Mouse (Mus musculus): ENCODE measurements around the gene Fcer1g. TPM values are rescaled to one million over a fixed set of nuclear protein-coding genes. Genes with fewer than 3 reads are reported as not detected.

Fcer1g gene
- total RNA-seq, 2 experiments from 2014 or later, result 12.6 to 14.4 TPM

DNA sequence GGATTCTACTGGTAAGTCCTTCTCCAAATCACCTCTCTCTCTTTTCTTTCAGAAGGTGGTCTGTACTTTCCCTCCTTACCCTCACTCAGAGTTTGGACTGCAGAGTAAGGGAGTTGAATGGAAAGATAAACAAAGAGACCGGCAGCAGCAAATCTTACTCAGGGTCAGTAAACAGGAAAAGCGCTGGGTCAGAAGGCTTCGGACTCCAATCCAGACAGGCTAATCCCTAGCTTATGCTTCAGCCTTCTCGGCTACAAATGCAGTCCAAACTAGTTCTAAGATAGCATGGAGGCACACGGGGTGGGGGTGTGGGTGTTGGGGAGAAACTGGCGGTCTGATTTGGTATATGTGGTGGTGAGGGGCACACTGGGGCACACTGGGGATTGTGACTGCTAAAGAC lies 3.3 kb upstream of the Fcer1g start:
- no peak for DNase-seq (ENCODE audit: extremely low spot score in 1 of 2, low spot score in 2 of 2)
- H3K27ac ChIP-seq, result no peak overlapping the region
- no peak for TF ChIP-seq CTCF (IDR thresholded peaks at IDR 0.05)
- intact Hi-C loops (cut with DNase I), result loop anchor here (5.0 kb wide), 1 partner anchor 125 kb away; the partner anchor contains the start of gene Cfap126
- no peak overlapping the region for H3K4me3 ChIP-seq

DNA sequence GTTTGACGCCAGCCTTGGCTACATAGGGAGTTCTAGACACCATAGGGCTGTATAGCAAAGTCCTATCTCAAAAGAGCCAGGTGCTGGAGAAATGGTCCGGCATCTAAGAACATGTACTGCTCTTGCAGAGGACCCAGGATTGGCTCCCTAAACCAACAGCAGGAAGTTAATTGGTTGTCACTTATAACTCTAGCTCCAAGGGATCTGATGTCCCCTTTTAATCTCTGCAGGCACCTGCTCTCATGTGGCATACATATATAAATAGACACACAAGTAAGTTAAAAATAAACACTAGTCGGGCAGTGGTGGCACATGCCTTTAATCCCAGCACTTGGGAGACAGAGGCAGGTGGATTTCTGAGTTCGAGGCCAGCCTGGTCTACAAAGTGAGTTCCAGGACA lies 1.6 kb upstream of the Fcer1g start:
- Histone ChIP-seq H3K4me3 (no peak overlapping the region), H3K27ac (no peak overlapping the region)
- intact Hi-C loops (cut with DNase I), result loop anchor here (5.0 kb wide), 1 partner anchor 123 kb away; the partner anchor contains the start of gene Cfap126
- DNase-seq (ENCODE audit: extremely low spot score in 1 of 2, low spot score in 2 of 2), result no peak
- TF ChIP-seq CTCF (IDR thresholded peaks at IDR 0.05), result no peak

DNA sequence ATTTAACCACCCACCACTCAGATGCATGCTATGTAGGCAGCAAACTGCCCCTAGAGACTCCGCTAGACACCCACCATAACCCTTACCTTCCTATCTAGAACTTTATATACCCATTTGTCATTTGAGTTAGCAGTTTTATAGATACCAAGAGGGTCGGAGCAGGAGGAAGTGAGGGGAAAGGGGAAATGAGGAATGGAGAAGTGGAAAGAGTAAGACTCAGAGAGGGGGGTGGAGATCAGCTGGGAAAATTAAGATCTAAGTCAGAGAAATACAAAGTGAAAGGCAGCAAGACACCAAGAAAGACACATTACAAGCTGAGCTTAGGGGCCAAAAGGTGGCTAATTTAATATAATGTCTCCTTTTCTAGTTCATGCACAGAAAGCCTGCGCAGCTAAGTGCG lies 373 bp upstream of the Fcer1g start:
- no peak overlapping the region for H3K4me3 ChIP-seq
- no peak for TF ChIP-seq CTCF (IDR thresholded peaks at IDR 0.05)
- intact Hi-C loops (cut with DNase I), result no loop called here
- H3K27ac ChIP-seq, result no peak overlapping the region
- DNase-seq (ENCODE audit: extremely low spot score in 1 of 2, low spot score in 2 of 2), result no peak

- no peak overlapping the region for H3K27ac ChIP-seq
- DNase-seq (ENCODE audit: extremely low spot score in 1 of 2, low spot score in 2 of 2), result no peak
- no peak for TF ChIP-seq CTCF (IDR thresholded peaks at IDR 0.05)
- intact Hi-C loops (cut with DNase I), result no loop called here
- H3K4me3 ChIP-seq, result no peak overlapping the region
Observed at GRCm38 (mm10) chr1:171232800-171233730, 1.1 kb downstream of the Fcer1g start.

- no peak for DNase-seq (ENCODE audit: extremely low spot score in 1 of 2, low spot score in 2 of 2)
- Histone ChIP-seq H3K27ac (no peak overlapping the region), H3K4me3 (no peak overlapping the region)
- intact Hi-C loops (cut with DNase I), result no loop called here
- no peak for TF ChIP-seq CTCF (IDR thresholded peaks at IDR 0.05)
Observed at GRCm38 (mm10) chr1:171232348-171232747, 1.8 kb downstream of the Fcer1g start.

DNA sequence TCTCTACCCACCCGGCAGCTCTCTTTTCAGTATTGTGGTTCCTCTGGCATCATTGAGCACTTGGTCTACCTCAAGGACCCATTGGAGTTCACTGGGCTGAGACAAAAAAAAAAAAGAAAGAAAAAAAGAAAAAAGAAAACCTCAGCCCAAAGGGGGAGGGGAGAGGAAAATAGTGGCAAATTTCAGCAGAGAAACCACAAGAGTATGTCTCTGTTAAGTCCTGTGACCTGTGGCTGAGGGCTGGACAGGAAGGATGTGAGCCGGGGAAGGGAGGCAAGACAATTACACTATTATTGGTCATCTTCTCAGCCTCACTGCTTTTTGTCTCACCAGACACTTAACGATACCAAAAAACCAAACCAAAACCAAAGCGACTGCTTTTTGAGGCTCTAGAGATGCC lies 2.3 kb downstream of the Fcer1g start:
- H3K27ac ChIP-seq, result no peak overlapping the region
- no peak overlapping the region for H3K4me3 ChIP-seq
- intact Hi-C loops (cut with DNase I), result no loop called here
- no peak for TF ChIP-seq CTCF (IDR thresholded peaks at IDR 0.05)
- no peak for DNase-seq (ENCODE audit: extremely low spot score in 1 of 2, low spot score in 2 of 2)

GRCm38 (mm10) chr1:171230215-171230614 lies 4.0 kb downstream of the Fcer1g start:
- Histone ChIP-seq H3K4me3 (no peak overlapping the region), H3K27ac (no peak overlapping the region)
- TF ChIP-seq CTCF (IDR thresholded peaks at IDR 0.05), result no peak
- intact Hi-C loops (cut with DNase I), result no loop called here
- DNase-seq (ENCODE audit: extremely low spot score in 1 of 2, low spot score in 2 of 2), result no peak

GRCm38 (mm10) chr1:171229750-171230149 lies 4.4 kb downstream of the Fcer1g start:
- Histone ChIP-seq H3K4me3 (no peak overlapping the region), H3K27ac (no peak overlapping the region)
- intact Hi-C loops (cut with DNase I), result no loop called here
- DNase-seq (ENCODE audit: extremely low spot score in 1 of 2, low spot score in 2 of 2), result no peak
- no peak for TF ChIP-seq CTCF (IDR thresholded peaks at IDR 0.05)

GRCm38 (mm10) chr1:171227879-171228278 lies 6.3 kb downstream of the Fcer1g start:
- intact Hi-C loops (cut with DNase I), result no loop called here
- no peak for DNase-seq (ENCODE audit: extremely low spot score in 1 of 2, low spot score in 2 of 2)
- Histone ChIP-seq H3K27ac (no peak overlapping the region), H3K4me3 (no peak overlapping the region)
- TF ChIP-seq CTCF (IDR thresholded peaks at IDR 0.05), result no peak

GRCm38 (mm10) chr1:171226780-171227179 lies 7.4 kb downstream of the Fcer1g start:
- intact Hi-C loops (cut with DNase I), result no loop called here
- DNase-seq (ENCODE audit: extremely low spot score in 1 of 2, low spot score in 2 of 2), result no peak

GRCm38 (mm10) chr1:171224857-171225256 lies 9.3 kb downstream of the Fcer1g start, which contains the start of gene Apoa2:
Apoa2 (plus strand) TSS chr1:171225054.
- TF ChIP-seq CTCF (IDR thresholded peaks at IDR 0.05), result no peak
- DNase-seq (ENCODE audit: extremely low spot score in 1 of 2, low spot score in 2 of 2), result no peak
- Histone ChIP-seq H3K27ac (no peak within 1 kb of the TSS), H3K4me3 (no peak within 1 kb of the TSS)
- intact Hi-C loops (cut with DNase I), result no loop called here

More at GRCm38 (mm10) chr1:171226780-171227179, 7.4 kb downstream of the Fcer1g start:
- Histone ChIP-seq H3K4me3 (no peak overlapping the region), H3K27ac (no peak overlapping the region)
- TF ChIP-seq CTCF (IDR thresholded peaks at IDR 0.05), result no peak

GRCm38 (mm10) chr1:171223796-171224195 lies 10.4 kb downstream of the Fcer1g start:
- DNase-seq (ENCODE audit: extremely low spot score in 1 of 2, low spot score in 2 of 2), result no peak
- H3K4me3 ChIP-seq, result no peak overlapping the region
- H3K27ac ChIP-seq, result no peak overlapping the region
- no peak for TF ChIP-seq CTCF (IDR thresholded peaks at IDR 0.05)
- intact Hi-C loops (cut with DNase I), result loop anchor here (2.0 kb wide), 1 partner anchor 33 kb away; no protein-coding TSS in a partner anchor

Data from left cerebral cortex, adult 2 months (tissue).